Mouse (Mus musculus) MEL (cell line): ENCODE data around the gene Plekhb2.

Experiments used
- CTCF ChIP-seq, 3 experiments: IDR thresholded peaks in 2 of 3; conservative IDR thresholded peaks in 1 of 3; 2 replicates each; pipeline ENCODE4 v1.5.1; 2011 to 2012; ENCODE audit warnings: low read length in 3 of 3, low read depth in 2 of 3, mild to moderate bottlenecking in 2 of 3, improper control_type of control experiment in 1 of 3, inconsistent platforms in 1 of 3, mixed read lengths in 1 of 3, moderate library complexity in 1 of 3; ENCODE audit not compliant: control insufficient read depth in 1 of 3, insufficient read depth in 1 of 3, poor library complexity in 1 of 3, severe bottlenecking in 1 of 3
- EP300 ChIP-seq, 2 experiments: IDR thresholded peaks; 2 replicates each; pipeline ENCODE4 v1.6.1; 2011; ENCODE audit warnings: improper control_type of control experiment in 2 of 2, low read length in 2 of 2, low read depth in 1 of 2, mild to moderate bottlenecking in 1 of 2
- GATA1 ChIP-seq: IDR thresholded peaks from 2 replicates; pipeline ENCODE4 v1.6.1; 2011; ENCODE audit warnings: low read depth, low read length, improper control_type of control experiment
- MAFK ChIP-seq: IDR thresholded peaks from 2 replicates; pipeline ENCODE4 v1.6.1; 2011; ENCODE audit warnings: low read depth, mild to moderate bottlenecking, low read length, improper control_type of control experiment, borderline replicate concordance
- NELFE ChIP-seq: IDR thresholded peaks from 2 replicates; pipeline ENCODE4 v1.6.1; 2011; ENCODE audit warnings: low read depth, low read length, improper control_type of control experiment

GRCm38 (mm10) chr1:34823353-34823752 is 26.4 kb upstream of the Plekhb2 start:
- TF ChIP-seq CTCF (IDR thresholded peaks at IDR 0.05 in 2 of 3, conservative IDR thresholded peaks at IDR 0.05 in 1 of 3; ENCODE audit: control insufficient read depth in 1 of 3, insufficient read depth in 1 of 3, low read depth in 2 of 3, low read length in 3 of 3, poor library complexity in 1 of 3, severe bottlenecking in 1 of 3): no peak
- no peak for TF ChIP-seq NELFE
- no peak for TF ChIP-seq EP300 (IDR thresholded peaks at IDR 0.05; ENCODE audit: low read depth in 1 of 2, low read length in 2 of 2)
- no peak for TF ChIP-seq GATA1
- no peak for TF ChIP-seq MAFK
